Mouse (Mus musculus): ENCODE measurements around the gene Spon1. TPM values are rescaled to one million over a fixed set of nuclear protein-coding genes. Genes with fewer than 3 reads are reported as not detected.

Gene Spon1
- total and polyA plus RNA-seq, 3 experiments = 8.3 to 11.8 (median 11.5) TPM

- 69% methylated on average over 3 of the region's 3 CpGs for WGBS
- Histone ChIP-seq H3K9ac (ENCODE audit: low read depth, low read length) (no peak overlapping the region), H3K27me3 (ENCODE audit: control insufficient read depth, insufficient read depth, low read length) (no peaks in the 10 kb centered on the region), H3K36me3 (ENCODE audit: control insufficient read depth, insufficient read depth, low read length) (no peaks in the 10 kb centered on the region), H3K27ac (no peak overlapping the region), H3K4me1 (ENCODE audit: control insufficient read depth, insufficient read depth, low read length) (peaks cover 2% of the 10 kb centered on the region), H3K4me3 (no peak overlapping the region), H3K79me2 (replicated peaks; ENCODE audit: control insufficient read depth, insufficient read depth, low read length) (0 out of 2 replicates have a peak, but pooled peaks cover 5% of the 10 kb centered on the region)
- TF ChIP-seq CTCF (IDR thresholded peaks at IDR 0.05) = no peak
- intact Hi-C loops (cut with DNase I) = no loop called here
- no peak for DNase-seq
These were observed 318.0 kb downstream of the Spon1 start for GRCm38 (mm10) chr7:114083760-114084159.

GRCm38 (mm10) chr7:114086021-114086710 is 320.4 kb downstream of the Spon1 start:
- 53% methylated on average over 6 of the region's 6 CpGs for WGBS
- no peaks in the 10 kb centered on the region for H3K36me3 ChIP-seq (ENCODE audit: control insufficient read depth, insufficient read depth, low read length)
- H3K27ac ChIP-seq = no peak overlapping the region
- H3K27me3 ChIP-seq (ENCODE audit: control insufficient read depth, insufficient read depth, low read length) = no peaks in the 10 kb centered on the region
- intact Hi-C loops (cut with DNase I) = no loop called here
- no peak overlapping the region for H3K9ac ChIP-seq (ENCODE audit: low read depth, low read length)
- TF ChIP-seq CTCF (IDR thresholded peaks at IDR 0.05) (no peak), POLR2A (IDR thresholded peaks at IDR 0.05; ENCODE audit: insufficient read depth, low read depth, low read length) (no peak), EP300 (IDR thresholded peaks at IDR 0.05; ENCODE audit: insufficient read depth, low read depth, low read length) (no peak)
- DNase-seq = no peak
- peaks cover 5% of the 10 kb centered on the region; the same call in 1 of the 2 replicates for H3K79me2 ChIP-seq (replicated peaks; ENCODE audit: control insufficient read depth, insufficient read depth, low read length)
- H3K4me3 ChIP-seq = no peak overlapping the region
- peaks cover 5% of the 10 kb centered on the region for H3K4me1 ChIP-seq (ENCODE audit: control insufficient read depth, insufficient read depth, low read length)

GRCm38 (mm10) chr7:114087341-114087740 is 321.5 kb downstream of the Spon1 start:
- 37% methylated on average over 6 of the region's 6 CpGs for WGBS
- intact Hi-C loops (cut with DNase I) = no loop called here
- Histone ChIP-seq H3K4me1 (ENCODE audit: control insufficient read depth, insufficient read depth, low read length) (peaks cover 5% of the 10 kb centered on the region), H3K27ac (no peak overlapping the region), H3K27me3 (ENCODE audit: control insufficient read depth, insufficient read depth, low read length) (no peaks in the 10 kb centered on the region), H3K4me3 (no peak overlapping the region), H3K36me3 (ENCODE audit: control insufficient read depth, insufficient read depth, low read length) (no peaks in the 10 kb centered on the region), H3K79me2 (replicated peaks; ENCODE audit: control insufficient read depth, insufficient read depth, low read length) (peaks cover 5% of the 10 kb centered on the region; the same call in 1 of the 2 replicates), H3K9ac (ENCODE audit: low read depth, low read length) (no peak overlapping the region)
- DNase-seq = no peak
- TF ChIP-seq CTCF (IDR thresholded peaks at IDR 0.05) (no peak), EP300 (IDR thresholded peaks at IDR 0.05; ENCODE audit: insufficient read depth, low read depth, low read length) (no peak), POLR2A (IDR thresholded peaks at IDR 0.05; ENCODE audit: insufficient read depth, low read depth, low read length) (no peak)

- 50% methylated on average over 11 of the region's 11 CpGs for WGBS
- Histone ChIP-seq H3K36me3 (ENCODE audit: control insufficient read depth, insufficient read depth, low read length) (no peaks in the 10 kb centered on the region), H3K4me1 (ENCODE audit: control insufficient read depth, insufficient read depth, low read length) (peaks cover 7% of the 10 kb centered on the region), H3K27me3 (ENCODE audit: control insufficient read depth, insufficient read depth, low read length) (no peaks in the 10 kb centered on the region), H3K9ac (ENCODE audit: low read depth, low read length) (no peak overlapping the region), H3K79me2 (replicated peaks; ENCODE audit: control insufficient read depth, insufficient read depth, low read length) (peaks cover 7% of the 10 kb centered on the region; the same call in 1 of the 2 replicates), H3K4me3 (no peak overlapping the region), H3K27ac (no peak overlapping the region)
- intact Hi-C loops (cut with DNase I) = no loop called here
- TF ChIP-seq POLR2A (IDR thresholded peaks at IDR 0.05; ENCODE audit: insufficient read depth, low read depth, low read length) = no peak
- no peak for TF ChIP-seq CTCF (IDR thresholded peaks at IDR 0.05)
- no peak for TF ChIP-seq EP300 (IDR thresholded peaks at IDR 0.05; ENCODE audit: insufficient read depth, low read depth, low read length)
- DNase-seq = no peak
These were observed 322.2 kb downstream of the Spon1 start for GRCm38 (mm10) chr7:114087986-114088385.

GRCm38 (mm10) chr7:114088918-114089317 is 323.1 kb downstream of the Spon1 start:
- Histone ChIP-seq H3K9ac (ENCODE audit: low read depth, low read length) (no peak overlapping the region), H3K27me3 (ENCODE audit: control insufficient read depth, insufficient read depth, low read length) (no peaks in the 10 kb centered on the region), H3K79me2 (replicated peaks; ENCODE audit: control insufficient read depth, insufficient read depth, low read length) (peaks cover 5% of the 10 kb centered on the region; the same call in 1 of the 2 replicates), H3K4me1 (ENCODE audit: control insufficient read depth, insufficient read depth, low read length) (peaks cover 7% of the 10 kb centered on the region), H3K4me3 (no peak overlapping the region), H3K36me3 (ENCODE audit: control insufficient read depth, insufficient read depth, low read length) (no peaks in the 10 kb centered on the region), H3K27ac (no peak overlapping the region)
- no peak for DNase-seq
- TF ChIP-seq POLR2A (IDR thresholded peaks at IDR 0.05; ENCODE audit: insufficient read depth, low read depth, low read length) (no peak), EP300 (IDR thresholded peaks at IDR 0.05; ENCODE audit: insufficient read depth, low read depth, low read length) (no peak), CTCF (IDR thresholded peaks at IDR 0.05) (no peak)
- WGBS = 63% methylated on average over 5 of the region's 5 CpGs
- intact Hi-C loops (cut with DNase I) = no loop called here

GRCm38 (mm10) chr7:114090231-114090630 is 324.4 kb downstream of the Spon1 start:
- no peak overlapping the region for H3K27ac ChIP-seq
- H3K36me3 ChIP-seq (ENCODE audit: control insufficient read depth, insufficient read depth, low read length) = no peaks in the 10 kb centered on the region
- H3K79me2 ChIP-seq (replicated peaks; ENCODE audit: control insufficient read depth, insufficient read depth, low read length) = peaks cover 4% of the 10 kb centered on the region; the same call in 1 of the 2 replicates
- intact Hi-C loops (cut with DNase I) = no loop called here
- H3K9ac ChIP-seq (ENCODE audit: low read depth, low read length) = no peak overlapping the region
- WGBS = 73% methylated on average over 3 of the region's 3 CpGs
- H3K4me1 ChIP-seq (ENCODE audit: control insufficient read depth, insufficient read depth, low read length) = peaks cover 8% of the 10 kb centered on the region
- TF ChIP-seq EP300 (IDR thresholded peaks at IDR 0.05; ENCODE audit: insufficient read depth, low read depth, low read length) (no peak), CTCF (IDR thresholded peaks at IDR 0.05) (no peak), POLR2A (IDR thresholded peaks at IDR 0.05; ENCODE audit: insufficient read depth, low read depth, low read length) (no peak)
- no peak for DNase-seq
- H3K27me3 ChIP-seq (ENCODE audit: control insufficient read depth, insufficient read depth, low read length) = no peaks in the 10 kb centered on the region
- no peak overlapping the region for H3K4me3 ChIP-seq

Measured in heart, adult 2 months (tissue).